Mouse (Mus musculus): Measurements from ENCODE around the gene Dscaml1. TPM values are rescaled to one million over a fixed set of nuclear protein-coding genes. Genes with fewer than 3 reads are reported as not detected.

Dscaml1 gene
- total RNA-seq (2012; rRNA removed) = 1.3 and 6.7 TPM in 2 replicates

DNA sequence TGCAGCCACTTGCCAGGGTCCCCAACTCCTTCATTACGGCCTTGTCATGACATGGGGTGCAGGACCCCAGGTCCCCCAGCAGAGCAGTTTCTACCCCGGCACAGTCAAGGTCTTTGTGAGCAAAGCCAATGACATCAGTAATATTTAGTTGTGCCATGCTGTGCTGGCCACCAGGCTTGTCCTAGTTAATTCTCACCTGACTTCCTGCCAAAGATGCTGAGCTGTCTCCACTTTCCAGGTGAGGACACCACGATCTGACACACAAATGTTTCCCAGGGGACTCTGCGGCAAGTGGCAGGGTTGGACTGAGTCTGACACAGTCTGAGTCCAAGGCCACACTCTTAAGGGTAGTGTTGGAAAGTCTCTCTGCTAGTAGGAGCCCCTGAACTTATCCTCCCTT, at the start of gene Dscaml1:
Gene Dscaml1 (plus strand): TSS at position 173 of the 400 bp plus-strand sequence.
- H3K4me1 ChIP-seq (ENCODE audit: control insufficient read depth in 2 of 2, insufficient read depth in 2 of 2, low read length in 2 of 2, poor library complexity in 1 of 2) = no peaks in the 10 kb centered on the region
- no peak for DNase-seq (ENCODE audit: low read depth, low spot score)
- H3K4me3 ChIP-seq (ENCODE audit: insufficient read depth in 1 of 2, low read depth in 1 of 2, low read length in 2 of 2, poor library complexity in 1 of 2, severe bottlenecking in 1 of 2) = no peak within 1 kb of the TSS
- H3K27ac ChIP-seq (ENCODE audit: insufficient read depth, low read depth, low read length, poor library complexity, severe bottlenecking) = no peak within 1 kb of the TSS
- H3K9ac ChIP-seq (ENCODE audit: insufficient read depth, low read depth, low read length, poor library complexity, severe bottlenecking) = no peak within 1 kb of the TSS
- no peaks in the 10 kb centered on the region for H3K36me3 ChIP-seq (ENCODE audit: control insufficient read depth, insufficient read depth, low read length, poor library complexity, severe bottlenecking)
- no peaks in the 10 kb centered on the region for H3K9me3 ChIP-seq (ENCODE audit: control insufficient read depth, insufficient read depth, low read depth, low read length)
- in situ Hi-C loops (cut with MboI; ENCODE audit: low sequenced_read_pairs in 2 of 2, unreplicated experiment in 2 of 2) = no loop called here
- TF ChIP-seq HCFC1 (IDR thresholded peaks at IDR 0.05; ENCODE audit: borderline replicate concordance, insufficient read depth, low read length) = no peak
- TF ChIP-seq MAFK (IDR thresholded peaks at IDR 0.05; ENCODE audit: insufficient read depth, low read depth, low read length) = no peak
- TF ChIP-seq ZC3H11A (IDR thresholded peaks at IDR 0.05; ENCODE audit: borderline replicate concordance, low read depth, low read length) = no peak
- TF ChIP-seq ZNF384 (IDR thresholded peaks at IDR 0.05; ENCODE audit: low read depth, low read length) = no peak
- no peak for TF ChIP-seq CHD2 (IDR thresholded peaks at IDR 0.05; ENCODE audit: low read depth, low read length)

DNA sequence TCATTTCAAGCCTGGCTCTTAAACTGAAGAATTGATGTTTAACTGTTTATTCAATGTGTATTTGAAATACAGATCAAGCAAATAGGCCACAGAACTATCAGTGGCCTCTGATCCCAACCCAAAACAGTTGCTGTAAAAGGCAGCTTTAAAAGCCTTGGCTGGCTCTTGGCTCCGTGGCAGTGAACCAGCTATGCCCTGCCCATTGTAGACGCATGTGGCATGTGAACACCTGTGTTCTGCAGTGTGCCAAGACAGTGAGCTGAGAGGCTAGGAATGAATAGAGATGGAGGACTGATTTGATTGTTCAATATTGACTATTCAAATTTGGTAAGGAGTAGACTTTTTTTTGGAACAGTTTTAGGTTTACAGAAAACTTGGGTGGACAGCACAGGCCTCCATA, 49.5 kb upstream of the Dscaml1 start:
- Histone ChIP-seq H3K4me3 (ENCODE audit: insufficient read depth in 1 of 2, low read depth in 1 of 2, low read length in 2 of 2, poor library complexity in 1 of 2, severe bottlenecking in 1 of 2) (no peak overlapping the region), H3K9ac (ENCODE audit: insufficient read depth, low read depth, low read length, poor library complexity, severe bottlenecking) (no peak overlapping the region), H3K36me3 (ENCODE audit: control insufficient read depth, insufficient read depth, low read length, poor library complexity, severe bottlenecking) (peaks cover 11% of the 10 kb centered on the region; the same call in 1 of the 2 replicates), H3K4me1 (ENCODE audit: control insufficient read depth in 2 of 2, insufficient read depth in 2 of 2, low read length in 2 of 2, poor library complexity in 1 of 2) (peaks cover 9 to 25% of the 10 kb centered on the region in 2 experiments), H3K27ac (ENCODE audit: insufficient read depth, low read depth, low read length, poor library complexity, severe bottlenecking) (no peak overlapping the region), H3K9me3 (ENCODE audit: control insufficient read depth, insufficient read depth, low read depth, low read length) (no peaks in the 10 kb centered on the region)
- no peak for TF ChIP-seq MAFK (IDR thresholded peaks at IDR 0.05; ENCODE audit: insufficient read depth, low read depth, low read length)
- no peak for TF ChIP-seq HCFC1 (IDR thresholded peaks at IDR 0.05; ENCODE audit: borderline replicate concordance, insufficient read depth, low read length)
- TF ChIP-seq CHD2 (IDR thresholded peaks at IDR 0.05; ENCODE audit: low read depth, low read length) = no peak
- TF ChIP-seq ZC3H11A (IDR thresholded peaks at IDR 0.05; ENCODE audit: borderline replicate concordance, low read depth, low read length) = no peak
- no peak for TF ChIP-seq ZNF384 (IDR thresholded peaks at IDR 0.05; ENCODE audit: low read depth, low read length)
- DNase-seq (ENCODE audit: low read depth, low spot score) = no peak
- in situ Hi-C loops (cut with MboI; ENCODE audit: low sequenced_read_pairs in 2 of 2, unreplicated experiment in 2 of 2) = no loop called here

DNA sequence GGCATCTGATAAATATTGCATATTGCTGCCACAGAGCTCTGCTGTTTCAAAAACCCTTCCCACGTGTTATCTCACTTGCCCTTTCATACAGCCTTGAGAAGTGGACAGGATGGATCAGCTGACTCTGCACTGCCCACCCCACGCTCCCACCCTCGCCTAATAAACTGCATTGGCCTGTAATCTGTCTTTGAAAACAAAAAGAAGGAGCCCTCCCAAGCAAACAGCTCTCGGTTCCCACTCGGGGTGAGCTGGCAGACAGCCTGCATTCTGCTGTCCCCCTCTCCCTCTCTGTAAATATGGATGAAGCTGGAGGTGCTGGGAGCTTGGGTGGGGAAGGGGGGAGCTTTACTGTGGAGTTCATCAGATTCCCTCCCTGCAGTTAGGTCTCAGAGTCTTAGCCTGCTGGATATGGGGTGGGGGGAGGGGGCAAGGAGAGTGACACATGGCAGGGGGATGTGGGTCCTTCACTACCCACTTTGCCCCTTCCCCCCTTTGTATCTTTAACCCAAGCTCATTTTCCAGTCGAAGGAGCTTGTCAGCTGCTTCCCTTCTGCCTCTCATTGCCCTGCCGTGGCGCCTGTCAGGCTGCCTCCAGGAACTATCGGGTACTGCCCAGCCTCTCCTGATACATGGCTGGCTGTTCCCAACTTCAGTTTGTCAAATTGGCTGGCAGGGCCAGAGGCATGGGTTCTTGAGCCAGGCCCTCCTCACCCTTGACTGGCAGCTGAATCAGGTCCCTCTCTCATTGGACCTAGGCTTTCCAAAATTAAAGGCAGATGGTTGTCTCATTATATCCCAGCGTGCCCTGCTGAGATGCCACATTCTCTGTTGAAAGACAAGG, 45.8 kb upstream of the Dscaml1 start:
- Histone ChIP-seq H3K27ac (ENCODE audit: insufficient read depth, low read depth, low read length, poor library complexity, severe bottlenecking) (no peak overlapping the region), H3K9me3 (ENCODE audit: control insufficient read depth, insufficient read depth, low read depth, low read length) (no peaks in the 10 kb centered on the region), H3K9ac (ENCODE audit: insufficient read depth, low read depth, low read length, poor library complexity, severe bottlenecking) (no peak overlapping the region), H3K4me1 (ENCODE audit: control insufficient read depth in 2 of 2, insufficient read depth in 2 of 2, low read length in 2 of 2, poor library complexity in 1 of 2) (peaks cover 0 to 7% of the 10 kb centered on the region in 2 experiments; a peak in 2 of 4 replicates), H3K4me3 (ENCODE audit: insufficient read depth in 1 of 2, low read depth in 1 of 2, low read length in 2 of 2, poor library complexity in 1 of 2, severe bottlenecking in 1 of 2) (no peak overlapping the region), H3K36me3 (ENCODE audit: control insufficient read depth, insufficient read depth, low read length, poor library complexity, severe bottlenecking) (peaks cover 9% of the 10 kb centered on the region; the same call in 1 of the 2 replicates)
- no peak for DNase-seq (ENCODE audit: low read depth, low spot score)
- in situ Hi-C loops (cut with MboI; ENCODE audit: low sequenced_read_pairs in 2 of 2, unreplicated experiment in 2 of 2) = loop anchor here (10.0 kb wide), 1 partner anchor 76 kb away; no protein-coding TSS in a partner anchor
- TF ChIP-seq HCFC1 (IDR thresholded peaks at IDR 0.05; ENCODE audit: borderline replicate concordance, insufficient read depth, low read length) = no peak
- no peak for TF ChIP-seq CHD2 (IDR thresholded peaks at IDR 0.05; ENCODE audit: low read depth, low read length)
- TF ChIP-seq ZNF384 (IDR thresholded peaks at IDR 0.05; ENCODE audit: low read depth, low read length) = no peak
- no peak for TF ChIP-seq ZC3H11A (IDR thresholded peaks at IDR 0.05; ENCODE audit: borderline replicate concordance, low read depth, low read length)
- no peak for TF ChIP-seq MAFK (IDR thresholded peaks at IDR 0.05; ENCODE audit: insufficient read depth, low read depth, low read length)

DNA sequence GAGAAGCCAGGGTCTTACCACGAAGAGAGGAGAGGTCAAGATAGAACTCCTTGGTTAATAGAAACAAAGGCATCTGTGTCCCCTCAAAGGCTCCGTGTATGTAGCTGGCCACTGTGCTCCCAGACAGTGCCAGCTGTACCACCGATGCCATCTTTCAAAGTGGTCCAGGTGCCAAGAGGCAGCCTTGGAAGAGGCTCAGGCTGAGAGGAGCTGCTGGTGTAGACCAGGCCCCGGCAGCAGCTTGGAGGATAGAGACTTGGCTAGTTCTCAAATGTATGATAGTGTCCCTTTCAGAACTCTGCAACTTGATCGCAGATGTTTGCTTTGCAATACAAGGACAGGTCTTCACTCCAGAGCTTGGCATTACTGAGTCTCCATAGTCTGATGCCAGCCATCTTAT, 44.1 kb upstream of the Dscaml1 start:
- TF ChIP-seq MAFK (IDR thresholded peaks at IDR 0.05; ENCODE audit: insufficient read depth, low read depth, low read length) (no peak), ZC3H11A (IDR thresholded peaks at IDR 0.05; ENCODE audit: borderline replicate concordance, low read depth, low read length) (no peak), CHD2 (IDR thresholded peaks at IDR 0.05; ENCODE audit: low read depth, low read length) (no peak), HCFC1 (IDR thresholded peaks at IDR 0.05; ENCODE audit: borderline replicate concordance, insufficient read depth, low read length) (no peak), ZNF384 (IDR thresholded peaks at IDR 0.05; ENCODE audit: low read depth, low read length) (no peak)
- H3K36me3 ChIP-seq (ENCODE audit: control insufficient read depth, insufficient read depth, low read length, poor library complexity, severe bottlenecking) = peaks cover 7% of the 10 kb centered on the region; the same call in 1 of the 2 replicates

More for the DNA sequence above, 44.1 kb upstream of the Dscaml1 start:
- H3K4me3 ChIP-seq (ENCODE audit: insufficient read depth in 1 of 2, low read depth in 1 of 2, low read length in 2 of 2, poor library complexity in 1 of 2, severe bottlenecking in 1 of 2) = no peak overlapping the region
- no peak for DNase-seq (ENCODE audit: low read depth, low spot score)
- H3K9ac ChIP-seq (ENCODE audit: insufficient read depth, low read depth, low read length, poor library complexity, severe bottlenecking) = no peak overlapping the region
- H3K27ac ChIP-seq (ENCODE audit: insufficient read depth, low read depth, low read length, poor library complexity, severe bottlenecking) = no peak overlapping the region
- in situ Hi-C loops (cut with MboI; ENCODE audit: low sequenced_read_pairs in 2 of 2, unreplicated experiment in 2 of 2) = loop anchor here (10.0 kb wide), 1 partner anchor 78 kb away; no protein-coding TSS in a partner anchor
- peaks cover 0 to 3% of the 10 kb centered on the region in 2 experiments; a peak in 2 of 4 replicates for H3K4me1 ChIP-seq (ENCODE audit: control insufficient read depth in 2 of 2, insufficient read depth in 2 of 2, low read length in 2 of 2, poor library complexity in 1 of 2)
- H3K9me3 ChIP-seq (ENCODE audit: control insufficient read depth, insufficient read depth, low read depth, low read length) = no peaks in the 10 kb centered on the region

All from ES-E14 (cell line).